Mouse (Mus musculus): ENCODE measurements at regions not wholly inside any gene's neighbourhood (a gene's known extent, or its start where the extent isn't known, plus 50 kb on each side); places are given as distances from the start of the nearest gene placed in this dataset.

DNA sequence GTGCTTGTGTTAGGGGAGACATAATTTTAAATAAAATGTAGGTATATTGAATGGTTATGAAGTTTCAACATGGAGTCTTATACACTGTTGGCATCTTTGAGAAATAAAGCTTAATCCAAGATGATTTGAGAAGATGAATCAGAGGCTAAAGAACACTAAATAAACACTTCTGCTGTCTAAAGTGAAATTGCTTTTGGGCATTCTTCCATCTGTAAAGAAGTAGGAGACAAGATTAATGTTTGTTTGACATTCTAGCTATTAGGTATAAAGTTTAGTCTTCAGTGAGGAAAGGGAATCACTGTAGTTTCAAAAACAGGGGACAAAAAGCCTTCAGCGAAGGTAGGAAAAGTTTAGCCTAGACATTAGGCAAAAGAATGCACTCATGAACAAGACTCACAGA is 136.5 kb downstream of the Npr3 start:
- TF ChIP-seq POLR2A (IDR thresholded peaks at IDR 0.05; ENCODE audit: borderline replicate concordance, insufficient read depth, low read length) (no peak), CTCF (IDR thresholded peaks at IDR 0.05; ENCODE audit: borderline replicate concordance, insufficient read depth, low read depth, low read length) (no peak)

All from cerebellum, adult 2 months (tissue).